Mouse (Mus musculus): ENCODE measurements around the gene Arid1b.

GRCm38 (mm10) chr17:4996121-4996813 is 2.1 kb downstream of the Arid1b start:
- TF ChIP-seq MYOD1 (IDR thresholded peaks at IDR 0.05; ENCODE audit: control insufficient read depth, insufficient read length, low read depth) = no peak
- no peak for TF ChIP-seq CTCF (IDR thresholded peaks at IDR 0.05; ENCODE audit: control insufficient read depth, insufficient read depth, insufficient read length)
- TF ChIP-seq MAX (IDR thresholded peaks at IDR 0.05) = no peak
- TF ChIP-seq MYOG (IDR thresholded peaks at IDR 0.05; ENCODE audit: control insufficient read depth, extremely low read depth, insufficient read length) = no peak
